Comparison of ENCODE assay signal across 17 mouse cellular contexts in the genomic region with DNA sequence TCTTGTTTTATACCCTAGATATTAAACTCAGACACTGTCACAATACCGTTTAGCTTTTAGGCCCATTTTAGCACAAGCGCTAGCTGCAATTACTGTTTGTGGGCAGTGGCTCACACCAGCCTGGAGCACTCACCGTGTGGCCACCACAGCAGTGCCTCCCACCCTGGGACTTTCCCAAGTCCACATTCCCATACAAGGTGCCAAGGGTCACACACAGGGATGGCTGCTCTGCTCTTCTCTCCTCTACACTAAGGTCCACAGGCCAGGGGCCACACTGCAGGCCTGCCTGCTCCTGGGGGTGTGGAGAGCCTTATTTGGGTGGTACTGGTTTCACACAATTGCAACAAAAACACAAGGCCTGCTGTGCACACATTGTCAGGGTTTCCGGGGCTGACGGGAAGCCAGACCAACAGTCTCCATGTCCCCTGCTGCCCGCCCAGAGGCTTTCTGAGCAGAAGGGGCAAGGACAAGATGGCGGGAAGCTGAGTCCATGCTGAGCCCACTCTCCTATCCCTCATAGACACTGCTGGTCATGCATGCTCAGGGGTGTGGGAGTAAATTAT. TPM values are rescaled to one million over a fixed set of nuclear protein-coding genes. Genes with fewer than 3 reads are reported as not detected.
DNase-seq lines count a peak whose midpoint lies in the region; ATAC-seq and TF ChIP-seq lines count a peak whose summit lies in the region.
"Had no signal": no experiment of that assay in that cellular context is flagged by ENCODE, and none has a peak within 500 bp of the region (broad histone marks: within the 10 kb centered on the region; RNA-seq: fewer than 3 reads in every experiment).

No protein-coding gene starts in this region.

- intact Hi-C loops in heart, adult 2 months (cut with DNase I): no loop called here

- H3K9ac ChIP-seq in heart, adult 2 months (ENCODE audit: low read depth, low read length): no peak overlapping the region
- no peak overlapping the region for H3K9ac ChIP-seq in kidney, postnatal 0 days (ENCODE audit: low read depth, low read length)
- H3K9ac ChIP-seq in embryonic facial prominence, embryonic 13.5 days: 0 out of 2 replicates have a peak overlapping the region, but pooled peaks have one; percentile 27
- H3K9ac ChIP-seq: lung, embryonic 15.5 days; midbrain, embryonic 13.5 days had no signal

- no peak for TF ChIP-seq EP300 in heart, adult 2 months (IDR thresholded peaks at IDR 0.05; ENCODE audit: insufficient read depth, low read depth, low read length)

- no peaks in the 10 kb centered on the region for H3K27me3 ChIP-seq in heart, adult 2 months (ENCODE audit: control insufficient read depth, insufficient read depth, low read length)
- H3K27me3 ChIP-seq in kidney, postnatal 0 days (ENCODE audit: insufficient read depth, low read length): no peaks in the 10 kb centered on the region
- no peaks in the 10 kb centered on the region for H3K27me3 ChIP-seq in E14TG2a.4 (ENCODE audit: insufficient read depth, low read length)
- no peaks in the 10 kb centered on the region for H3K27me3 ChIP-seq in embryonic facial prominence, embryonic 13.5 days
- H3K27me3 ChIP-seq: lung, embryonic 15.5 days had no signal

- WGBS in heart, adult 2 months: 77% methylated on average over 7 of the region's 7 CpGs
- WGBS in kidney, postnatal 0 days: 85% methylated on average over 7 of the region's 7 CpGs
- 90% methylated on average over 7 of the region's 7 CpGs for WGBS in embryonic facial prominence, embryonic 13.5 days

- no peak for TF ChIP-seq CTCF in heart, adult 2 months (IDR thresholded peaks at IDR 0.05)
- TF ChIP-seq CTCF in kidney, postnatal 0 days (IDR thresholded peaks at IDR 0.05; ENCODE audit: low read depth): no peak
- no peak for TF ChIP-seq CTCF in E14TG2a.4 (conservative IDR thresholded peaks at IDR 0.05; ENCODE audit: low read length)

- peak overlapping the region; percentile 28; the same call in 1 of the 2 replicates for H3K27ac ChIP-seq in heart, adult 2 months
- peak overlapping the region; percentile 42 for H3K27ac ChIP-seq in kidney, postnatal 0 days
- H3K27ac ChIP-seq in embryonic facial prominence, embryonic 13.5 days: no peak overlapping the region
- H3K27ac ChIP-seq: macrophage; midbrain, embryonic 13.5 days had no signal

- no peak overlapping the region for H3K4me2 ChIP-seq in kidney, postnatal 0 days (ENCODE audit: low read length)
- no peak overlapping the region for H3K4me2 ChIP-seq in embryonic facial prominence, embryonic 13.5 days
- H3K4me2 ChIP-seq: lung, embryonic 15.5 days; midbrain, embryonic 13.5 days had no signal

- no peak overlapping the region for H3K4me3 ChIP-seq in heart, adult 2 months
- H3K4me3 ChIP-seq in kidney, postnatal 0 days (replicated peaks; ENCODE audit: low read depth, low read length): no peak overlapping the region
- peak overlapping the region; percentile 29 for H3K4me3 ChIP-seq in E14TG2a.4 (replicated peaks; ENCODE audit: low read length)
- H3K4me3 ChIP-seq in embryonic facial prominence, embryonic 13.5 days: no peak overlapping the region
- H3K4me3 ChIP-seq: lung, embryonic 15.5 days; midbrain, embryonic 13.5 days; myocyte had no signal

- H3K4me1 ChIP-seq in heart, adult 2 months (ENCODE audit: control insufficient read depth, insufficient read depth, low read length): peaks cover 6% of the 10 kb centered on the region
- H3K4me1 ChIP-seq in kidney, postnatal 0 days (replicated peaks; ENCODE audit: insufficient read depth, low read length): peaks cover 8% of the 10 kb centered on the region
- H3K4me1 ChIP-seq in E14TG2a.4 (replicated peaks; ENCODE audit: low read depth, low read length): peaks cover 85% of the 10 kb centered on the region
- H3K4me1 ChIP-seq in embryonic facial prominence, embryonic 13.5 days: peaks cover 23% of the 10 kb centered on the region

- H3K36me3 ChIP-seq in heart, adult 2 months (ENCODE audit: control insufficient read depth, insufficient read depth, low read length): no peaks in the 10 kb centered on the region
- H3K36me3 ChIP-seq in kidney, postnatal 0 days (ENCODE audit: insufficient read depth, low read length): peaks cover 35% of the 10 kb centered on the region; the same call in 1 of the 2 replicates
- peaks cover 96% of the 10 kb centered on the region for H3K36me3 ChIP-seq in E14TG2a.4 (ENCODE audit: insufficient read depth, low read length)
- H3K36me3 ChIP-seq in embryonic facial prominence, embryonic 13.5 days: peaks cover 67% of the 10 kb centered on the region

- no peak for ATAC-seq in kidney, postnatal 0 days (replicated peaks; ENCODE audit: low FRiP score, low read depth)
- ATAC-seq in embryonic facial prominence, embryonic 13.5 days (ENCODE audit: insufficient number of reproducible peaks, insufficient read depth, low FRiP score, low TSS enrichment, low read depth): no peak
- ATAC-seq: midbrain, embryonic 13.5 days had no signal

- peaks cover 1% of the 10 kb centered on the region; the same call in 1 of the 2 replicates for H3K79me2 ChIP-seq in heart, adult 2 months (replicated peaks; ENCODE audit: control insufficient read depth, insufficient read depth, low read length)

- H3K9me3 ChIP-seq in kidney, postnatal 0 days (replicated peaks; ENCODE audit: low read length): no peaks in the 10 kb centered on the region
- no peaks in the 10 kb centered on the region for H3K9me3 ChIP-seq in E14TG2a.4 (ENCODE audit: low read length)
- no peaks in the 10 kb centered on the region for H3K9me3 ChIP-seq in embryonic facial prominence, embryonic 13.5 days
- H3K9me3 ChIP-seq: lung, embryonic 15.5 days; midbrain, embryonic 13.5 days had no signal

- DNase-seq in heart, adult 2 months: no peak
- no peak for DNase-seq in heart, adult 8-10 months (ENCODE audit: low spot score)
- no peak for DNase-seq in kidney, postnatal 0 days (ENCODE audit: low spot score)
- no peak for DNase-seq in kidney, adult 18-20 months
- DNase-seq in adrenal gland, postnatal 10 days: no peak
- no peak for DNase-seq in thymus, postnatal 4 days
- DNase-seq: cerebellum, postnatal 36 days; heart, postnatal 4 days; thymus, postnatal 36 days had no signal

- no peak for TF ChIP-seq POLR2A in heart, adult 2 months (IDR thresholded peaks at IDR 0.05; ENCODE audit: insufficient read depth, low read depth, low read length)

RNA-seq across cellular contexts. Expression of a gene that starts 9.8 kb away (rescaled TPM):
- total RNA-seq in heart, adult 2 months (2021): 100 to 1,000 TPM; 296 to 343 TPM
- polyA plus RNA-seq in heart, adult 2 months (2012; rRNA removed): 288 and 395 TPM in 2 replicates
- total RNA-seq in heart, adult 8-10 months (2022): 100 to 1,000 TPM; 333 to 355 (median 345) TPM
- polyA plus RNA-seq in kidney, postnatal 0 days (2015; fragmentation: Nextera tagmentation; extraction: Ambion mirVana): 286 and 315 TPM in 2 replicates
- 328 and 350 TPM in 2 replicates for polyA plus RNA-seq in embryonic facial prominence, embryonic 13.5 days (2015; fragmentation: Nextera tagmentation; extraction: Ambion mirVana)
- total RNA-seq in adrenal gland, postnatal 10 days (2021): 100 to 1,000 TPM; 152 to 180 TPM

RNA-seq across cellular contexts. Expression of a gene that starts 43.7 kb away (rescaled TPM):
- total RNA-seq in heart, adult 2 months (2021): 1 to 10 TPM; 4.1 to 5.6 TPM
- 8.2 and 10.1 TPM in 2 replicates for polyA plus RNA-seq in heart, adult 2 months (2012; rRNA removed)
- 1 to 10 TPM; 3.7 to 9.2 (median 4.8) TPM for total RNA-seq in heart, adult 8-10 months (2022)
- polyA plus RNA-seq in kidney, postnatal 0 days (2015; fragmentation: Nextera tagmentation; extraction: Ambion mirVana): 0.18 and 0.43 TPM in 2 replicates
- polyA plus RNA-seq in embryonic facial prominence, embryonic 13.5 days (2015; fragmentation: Nextera tagmentation; extraction: Ambion mirVana): 0.40 and 0.42 TPM in 2 replicates
- 1 to 10 TPM; 2.3 to 6.1 TPM for total RNA-seq in adrenal gland, postnatal 10 days (2021)
- total RNA-seq: neutrophil, adult 5-6 weeks had no signal
- polyA plus RNA-seq: macrophage; small intestine, adult 2 months had no signal
